Mouse (Mus musculus): ENCODE measurements at regions not wholly inside any gene's neighbourhood (a gene's known extent, or its start where the extent isn't known, plus 50 kb on each side); places are given as distances from the start of the nearest gene placed in this dataset.

DNA sequence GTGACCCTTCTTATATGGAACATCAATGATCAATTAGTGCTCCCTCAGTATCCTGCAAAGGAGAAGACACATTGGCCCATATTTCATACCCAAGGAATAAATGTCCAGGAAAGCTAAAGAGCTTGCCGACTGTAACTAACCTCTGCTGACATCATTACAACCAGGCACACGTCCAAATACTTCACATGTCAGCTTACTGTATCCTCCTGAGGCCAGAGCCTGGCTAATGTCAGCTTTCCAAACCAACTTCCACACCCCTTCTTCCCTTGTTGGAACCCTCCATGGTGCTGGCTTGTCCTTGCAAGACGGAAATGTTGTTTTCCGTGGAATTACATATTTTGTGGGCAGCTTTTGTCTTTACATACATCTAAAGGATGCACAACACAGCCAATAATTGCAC lies 267.0 kb upstream of the Clnk start:
- no peak overlapping the region for H3K27ac ChIP-seq
- no peak for DNase-seq (ENCODE audit: low spot score)
- no peak overlapping the region for H3K4me3 ChIP-seq
- 0 out of 2 replicates have a peak, but pooled peaks cover 2% of the 10 kb centered on the region for H3K4me1 ChIP-seq
- no peaks in the 10 kb centered on the region for H3K9me3 ChIP-seq
- no peaks in the 10 kb centered on the region for H3K27me3 ChIP-seq (ENCODE audit: insufficient read depth, poor library complexity, severe bottlenecking)
- WGBS, result 53% methylated on average over 4 of the region's 4 CpGs
- H3K36me3 ChIP-seq, result no peaks in the 10 kb centered on the region

- Histone ChIP-seq H3K36me3 (no peaks in the 10 kb centered on the region), H3K27ac (no peak overlapping the region), H3K27me3 (ENCODE audit: insufficient read depth, poor library complexity, severe bottlenecking) (no peaks in the 10 kb centered on the region), H3K9me3 (no peaks in the 10 kb centered on the region), H3K4me1 (0 out of 2 replicates have a peak, but pooled peaks cover 2% of the 10 kb centered on the region), H3K4me3 (no peak overlapping the region)
- WGBS, result 82% methylated on average over 3 of the region's 3 CpGs
- no peak for DNase-seq (ENCODE audit: low spot score)
Observed at GRCm38 (mm10) chr5:39138375-39138774, 261.8 kb upstream of the Clnk start.

DNA sequence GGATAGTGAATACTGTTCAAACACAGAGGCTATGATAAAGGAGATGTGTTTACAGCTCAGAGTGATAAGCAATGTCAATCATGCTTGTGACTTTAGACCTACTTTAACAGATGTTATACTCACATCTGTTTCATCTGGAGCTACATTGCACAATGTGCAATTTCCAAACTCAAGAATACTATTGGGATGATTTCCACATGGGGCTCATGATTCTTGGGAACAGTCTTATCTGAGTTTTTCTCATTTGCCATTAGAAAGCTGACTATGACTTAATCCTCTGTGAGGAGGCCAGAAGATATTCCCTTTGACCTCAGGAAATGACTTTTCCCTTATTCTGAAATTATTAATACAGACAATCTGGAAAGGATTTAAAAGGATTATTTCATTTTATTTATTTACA lies 252.3 kb upstream of the Clnk start:
- Histone ChIP-seq H3K4me3 (no peak overlapping the region), H3K4me1 (no peaks in the 10 kb centered on the region)
- no peak for DNase-seq (ENCODE audit: low spot score)

DNA sequence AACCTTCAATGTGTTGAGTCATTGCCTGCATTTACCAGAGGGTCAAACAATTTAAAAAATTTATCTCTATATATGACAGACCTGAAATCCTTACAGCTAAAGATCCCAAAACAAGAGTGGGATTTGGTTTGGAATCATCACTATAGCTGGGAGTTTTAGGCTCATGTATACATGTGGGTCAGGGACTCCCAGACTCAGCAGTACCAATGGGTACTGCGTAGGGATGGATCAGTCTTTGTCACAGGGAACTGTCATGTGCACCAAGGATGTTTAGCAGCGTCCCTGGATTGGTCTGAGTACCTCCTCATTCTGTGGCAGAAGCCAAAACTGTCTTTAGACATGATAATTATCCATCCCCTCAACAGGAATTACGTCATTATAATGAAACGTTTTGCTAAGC lies 250.2 kb upstream of the Clnk start:
- Histone ChIP-seq H3K4me1 (no peaks in the 10 kb centered on the region), H3K4me3 (no peak overlapping the region), H3K27ac (no peak overlapping the region), H3K36me3 (no peaks in the 10 kb centered on the region), H3K27me3 (ENCODE audit: insufficient read depth, poor library complexity, severe bottlenecking) (no peaks in the 10 kb centered on the region), H3K9me3 (no peaks in the 10 kb centered on the region)
- no peak for DNase-seq (ENCODE audit: low spot score)
- 81% methylated on average over 4 of the region's 4 CpGs for WGBS

More for the DNA sequence above, 252.3 kb upstream of the Clnk start:
- Histone ChIP-seq H3K27me3 (ENCODE audit: insufficient read depth, poor library complexity, severe bottlenecking) (no peaks in the 10 kb centered on the region), H3K9me3 (no peaks in the 10 kb centered on the region), H3K36me3 (no peaks in the 10 kb centered on the region), H3K27ac (no peak overlapping the region)

DNA sequence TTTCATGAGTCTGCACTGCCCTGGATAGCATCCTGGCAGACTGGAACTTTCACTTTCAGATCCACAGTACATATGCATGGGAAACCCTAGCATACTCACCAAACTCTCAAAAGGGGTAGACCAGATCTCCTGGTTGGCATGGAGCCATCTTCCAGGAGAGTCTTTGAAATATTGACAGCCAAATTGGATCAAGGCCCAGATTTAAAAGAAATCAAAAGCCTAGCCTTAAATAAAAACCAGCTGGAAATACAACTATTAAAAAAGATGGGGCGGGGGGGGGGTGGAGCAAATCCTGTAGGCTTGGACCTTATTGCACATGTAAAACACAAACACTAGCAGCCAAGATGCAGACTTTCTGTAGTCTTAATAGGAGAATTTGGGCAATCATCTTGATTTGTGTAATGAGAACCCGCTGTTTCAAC lies 249.7 kb upstream of the Clnk start:
- Histone ChIP-seq H3K36me3 (no peaks in the 10 kb centered on the region), H3K27me3 (ENCODE audit: insufficient read depth, poor library complexity, severe bottlenecking) (no peaks in the 10 kb centered on the region), H3K9me3 (no peaks in the 10 kb centered on the region), H3K27ac (no peak overlapping the region), H3K4me1 (no peaks in the 10 kb centered on the region), H3K4me3 (no peak overlapping the region)
- WGBS, result 83% methylated on average over 2 of the region's 2 CpGs
- no peak for DNase-seq (ENCODE audit: low spot score)

DNA sequence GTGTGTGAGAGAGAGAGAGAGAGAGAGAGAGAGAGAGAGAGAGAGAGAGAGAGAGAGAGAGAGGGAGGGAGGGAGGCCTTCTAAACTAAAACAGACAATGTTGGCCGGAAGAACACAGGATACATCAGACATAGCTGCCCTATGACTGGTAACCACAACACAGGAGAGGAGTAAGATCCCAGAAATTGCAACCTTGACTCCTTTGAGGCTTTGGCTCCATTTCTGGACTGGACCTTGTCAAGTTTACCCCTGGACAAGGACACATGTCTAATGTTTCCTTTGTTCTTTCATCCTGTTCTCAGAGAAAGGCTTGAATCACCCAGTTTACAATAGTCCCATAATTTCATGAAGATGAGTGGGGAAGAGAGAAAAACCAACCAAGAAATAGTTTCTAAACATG lies 233.7 kb upstream of the Clnk start:
- H3K27ac ChIP-seq, result no peak overlapping the region
- WGBS, result 64% methylated on average over 1 of the region's 1 CpGs
- no peaks in the 10 kb centered on the region for H3K9me3 ChIP-seq
- H3K36me3 ChIP-seq, result no peaks in the 10 kb centered on the region
- no peak for DNase-seq (ENCODE audit: low spot score)
- no peak overlapping the region for H3K4me3 ChIP-seq
- no peaks in the 10 kb centered on the region for H3K27me3 ChIP-seq (ENCODE audit: insufficient read depth, poor library complexity, severe bottlenecking)
- no peaks in the 10 kb centered on the region for H3K4me1 ChIP-seq

DNA sequence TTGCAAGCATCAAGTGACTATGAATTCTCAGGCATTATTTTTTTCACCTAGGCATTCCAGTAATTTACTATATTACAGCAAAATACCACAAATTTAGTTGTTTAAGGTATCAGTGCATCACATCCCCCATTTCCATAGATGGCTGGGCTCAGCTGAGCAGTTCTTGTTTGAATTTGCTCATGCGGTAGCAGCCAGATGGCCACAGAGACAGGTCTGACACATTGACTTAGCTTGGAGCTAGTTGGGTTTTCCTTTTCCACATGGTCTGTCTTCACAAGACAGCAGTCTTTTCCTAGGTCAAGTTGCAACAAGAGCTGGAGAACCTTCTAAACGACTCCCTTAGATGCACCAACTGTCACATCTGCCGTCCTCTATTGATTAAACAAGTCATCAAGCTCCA lies 232.9 kb upstream of the Clnk start:
- Histone ChIP-seq H3K27ac (no peak overlapping the region), H3K4me1 (no peaks in the 10 kb centered on the region), H3K4me3 (no peak overlapping the region), H3K9me3 (no peaks in the 10 kb centered on the region), H3K27me3 (ENCODE audit: insufficient read depth, poor library complexity, severe bottlenecking) (no peaks in the 10 kb centered on the region), H3K36me3 (no peaks in the 10 kb centered on the region)
- no peak for DNase-seq (ENCODE audit: low spot score)
- WGBS, result 80% methylated on average over 3 of the region's 3 CpGs

- 52% methylated on average over 5 of the region's 5 CpGs for WGBS
- Histone ChIP-seq H3K36me3 (no peaks in the 10 kb centered on the region), H3K27ac (no peak overlapping the region), H3K27me3 (ENCODE audit: insufficient read depth, poor library complexity, severe bottlenecking) (no peaks in the 10 kb centered on the region), H3K4me1 (no peaks in the 10 kb centered on the region), H3K4me3 (no peak overlapping the region), H3K9me3 (no peaks in the 10 kb centered on the region)
- no peak for DNase-seq (ENCODE audit: low spot score)
Observed at GRCm38 (mm10) chr5:39099113-39099512, 222.5 kb upstream of the Clnk start.

GRCm38 (mm10) chr5:39094875-39095274 lies 218.3 kb upstream of the Clnk start:
- 80% methylated on average over 3 of the region's 3 CpGs for WGBS
- DNase-seq (ENCODE audit: low spot score), result no peak

DNA sequence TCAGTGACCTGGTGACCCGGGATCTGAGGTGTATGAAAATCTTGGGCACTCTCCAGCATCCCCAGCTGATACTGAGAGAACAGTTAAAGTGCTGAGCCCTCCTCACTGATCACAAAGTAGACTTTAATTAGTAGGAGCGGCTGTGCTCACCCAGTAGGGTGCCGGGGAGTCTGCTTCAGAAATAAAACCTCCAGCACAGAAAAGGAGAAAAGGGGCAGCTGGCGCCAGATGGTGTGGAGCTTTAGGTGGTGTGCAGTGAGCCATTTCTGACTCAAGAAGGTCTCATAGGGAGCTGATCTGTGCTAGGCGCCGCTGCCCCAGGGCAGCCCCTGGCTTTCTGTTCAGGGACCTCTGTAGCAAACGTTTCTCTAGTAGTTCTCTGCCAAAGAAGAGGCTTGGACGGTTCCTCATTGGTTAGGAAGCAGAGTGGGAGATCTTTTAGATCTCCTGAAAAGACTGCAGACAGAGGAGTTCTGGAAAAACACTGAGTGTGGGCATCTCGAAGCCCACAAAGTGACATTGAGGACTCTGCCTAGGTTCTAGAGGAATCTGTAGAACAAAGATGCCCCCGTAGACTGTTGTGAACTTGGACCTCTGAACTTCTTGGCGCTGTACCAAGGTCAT lies 200.1 kb upstream of the Clnk start:
- Histone ChIP-seq H3K36me3 (no peaks in the 10 kb centered on the region), H3K4me3 (no peak overlapping the region), H3K27ac (no peak overlapping the region), H3K9me3 (no peaks in the 10 kb centered on the region), H3K27me3 (ENCODE audit: insufficient read depth, poor library complexity, severe bottlenecking) (no peaks in the 10 kb centered on the region), H3K4me1 (no peaks in the 10 kb centered on the region)
- no peak for DNase-seq (ENCODE audit: low spot score)
- 54% methylated on average over 11 of the region's 11 CpGs for WGBS

More at GRCm38 (mm10) chr5:39094875-39095274, 218.3 kb upstream of the Clnk start:
- H3K4me1 ChIP-seq, result no peaks in the 10 kb centered on the region
- H3K36me3 ChIP-seq, result no peaks in the 10 kb centered on the region
- no peaks in the 10 kb centered on the region for H3K27me3 ChIP-seq (ENCODE audit: insufficient read depth, poor library complexity, severe bottlenecking)
- no peak overlapping the region for H3K4me3 ChIP-seq
- H3K9me3 ChIP-seq, result no peaks in the 10 kb centered on the region
- H3K27ac ChIP-seq, result no peak overlapping the region

- WGBS, result 74% methylated on average over 3 of the region's 3 CpGs
- Histone ChIP-seq H3K4me3 (no peak overlapping the region), H3K9me3 (no peaks in the 10 kb centered on the region), H3K27me3 (ENCODE audit: insufficient read depth, poor library complexity, severe bottlenecking) (no peaks in the 10 kb centered on the region), H3K27ac (no peak overlapping the region), H3K4me1 (no peaks in the 10 kb centered on the region), H3K36me3 (no peaks in the 10 kb centered on the region)
- DNase-seq (ENCODE audit: low spot score), result no peak
Observed at GRCm38 (mm10) chr5:39069683-39070082, 193.1 kb upstream of the Clnk start.

DNA sequence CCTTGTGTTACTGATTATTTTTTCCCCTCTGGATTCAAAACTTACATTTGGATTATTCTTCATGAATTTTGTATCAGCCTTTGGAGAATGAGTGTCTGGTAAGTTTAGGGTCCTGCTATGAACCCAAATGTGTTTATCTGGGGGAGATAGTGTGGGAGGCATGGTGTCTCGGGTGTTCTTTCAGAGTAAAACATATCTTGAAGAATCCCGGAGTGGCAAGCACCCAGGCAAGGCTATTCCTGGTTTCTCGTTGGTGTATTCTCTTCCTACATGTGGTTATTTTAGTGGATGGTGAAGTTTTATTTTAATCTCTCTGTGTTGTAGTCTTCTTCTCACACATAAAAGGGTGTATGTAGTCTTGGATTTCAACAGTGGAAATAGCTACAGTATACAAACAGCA lies 186.4 kb upstream of the Clnk start:
- H3K27ac ChIP-seq, result no peak overlapping the region
- H3K9me3 ChIP-seq, result no peaks in the 10 kb centered on the region
- no peak for DNase-seq (ENCODE audit: low spot score)
- H3K27me3 ChIP-seq (ENCODE audit: insufficient read depth, poor library complexity, severe bottlenecking), result no peaks in the 10 kb centered on the region
- no peaks in the 10 kb centered on the region for H3K4me1 ChIP-seq
- WGBS, result 66% methylated on average over 3 of the region's 3 CpGs
- H3K36me3 ChIP-seq, result no peaks in the 10 kb centered on the region
- H3K4me3 ChIP-seq, result no peak overlapping the region

- WGBS, result 81% methylated on average over 8 of the region's 8 CpGs
- no peak overlapping the region for H3K4me3 ChIP-seq
- H3K9me3 ChIP-seq, result no peaks in the 10 kb centered on the region
- no peaks in the 10 kb centered on the region for H3K36me3 ChIP-seq
- DNase-seq (ENCODE audit: low spot score), result no peak
- H3K27me3 ChIP-seq (ENCODE audit: insufficient read depth, poor library complexity, severe bottlenecking), result no peaks in the 10 kb centered on the region
- no peaks in the 10 kb centered on the region for H3K4me1 ChIP-seq
- no peak overlapping the region for H3K27ac ChIP-seq
Observed at GRCm38 (mm10) chr5:39052490-39053250, 176.1 kb upstream of the Clnk start.

GRCm38 (mm10) chr5:39050512-39050911 lies 173.9 kb upstream of the Clnk start:
- DNase-seq (ENCODE audit: low spot score), result no peak
- Histone ChIP-seq H3K36me3 (no peaks in the 10 kb centered on the region), H3K4me1 (no peaks in the 10 kb centered on the region), H3K27me3 (ENCODE audit: insufficient read depth, poor library complexity, severe bottlenecking) (no peaks in the 10 kb centered on the region), H3K4me3 (no peak overlapping the region), H3K27ac (no peak overlapping the region), H3K9me3 (no peaks in the 10 kb centered on the region)
- 84% methylated on average over 3 of the region's 3 CpGs for WGBS

All from heart, embryonic 10.5 days (tissue).